Mouse (Mus musculus): ENCODE data around the gene Serpinb6b.
A peak's percentile ranks its signal among the peaks of the same experiment; 100 is the strongest.

Gene Serpinb6b

GRCm38 (mm10) chr13:32974889-32975460 is 10.0 kb downstream of the Serpinb6b start:
- no peak for DNase-seq (ENCODE audit: low spot score)

- DNase-seq (ENCODE audit: low spot score), result no peak
Measured at GRCm38 (mm10) chr13:32975710-32976109, 10.7 kb downstream of the Serpinb6b start.

DNA sequence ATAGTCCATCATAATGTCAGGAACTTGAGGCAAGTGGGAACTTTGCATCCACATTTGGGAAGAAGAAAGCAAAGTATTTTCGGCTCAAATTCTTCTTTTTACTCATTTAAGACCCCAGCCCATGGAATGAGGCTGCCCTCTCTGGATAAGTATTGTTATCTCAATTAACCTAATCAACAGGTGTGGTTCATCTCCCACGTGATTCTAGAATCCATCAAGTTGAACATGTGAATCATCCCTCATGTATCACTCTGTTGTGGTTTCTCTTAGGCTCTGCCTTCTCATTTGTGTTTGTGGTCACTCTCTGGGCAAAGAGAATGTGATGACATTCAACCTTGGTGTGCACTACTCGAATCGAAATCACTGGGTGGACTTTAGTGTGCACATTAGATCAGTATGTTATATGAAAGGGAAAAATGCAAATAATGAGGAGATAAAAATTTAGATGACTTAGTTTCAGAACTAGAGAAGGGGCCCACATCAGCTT is 17.6 kb downstream of the Serpinb6b start:
- DNase-seq (ENCODE audit: low spot score), result no peak

DNA sequence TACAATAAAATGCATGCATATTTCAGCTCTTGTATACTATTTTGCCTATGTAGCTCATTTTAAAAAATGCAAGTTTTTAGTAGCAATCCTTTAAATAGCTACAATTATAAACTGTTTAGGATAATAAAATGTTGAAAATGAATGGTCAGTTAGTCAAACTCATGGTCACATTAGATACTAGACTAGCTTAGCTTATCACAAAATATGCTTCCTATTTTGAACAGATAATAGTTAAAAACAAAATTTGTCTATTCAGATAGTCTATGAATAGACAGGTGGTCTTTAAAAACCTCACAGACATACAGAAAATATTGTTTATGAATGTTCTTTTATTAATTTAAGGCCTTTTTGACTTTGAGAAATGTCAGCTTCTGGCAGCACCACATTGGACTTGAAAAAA is 21.2 kb downstream of the Serpinb6b start:
- no peak for DNase-seq (ENCODE audit: low spot score)

DNA sequence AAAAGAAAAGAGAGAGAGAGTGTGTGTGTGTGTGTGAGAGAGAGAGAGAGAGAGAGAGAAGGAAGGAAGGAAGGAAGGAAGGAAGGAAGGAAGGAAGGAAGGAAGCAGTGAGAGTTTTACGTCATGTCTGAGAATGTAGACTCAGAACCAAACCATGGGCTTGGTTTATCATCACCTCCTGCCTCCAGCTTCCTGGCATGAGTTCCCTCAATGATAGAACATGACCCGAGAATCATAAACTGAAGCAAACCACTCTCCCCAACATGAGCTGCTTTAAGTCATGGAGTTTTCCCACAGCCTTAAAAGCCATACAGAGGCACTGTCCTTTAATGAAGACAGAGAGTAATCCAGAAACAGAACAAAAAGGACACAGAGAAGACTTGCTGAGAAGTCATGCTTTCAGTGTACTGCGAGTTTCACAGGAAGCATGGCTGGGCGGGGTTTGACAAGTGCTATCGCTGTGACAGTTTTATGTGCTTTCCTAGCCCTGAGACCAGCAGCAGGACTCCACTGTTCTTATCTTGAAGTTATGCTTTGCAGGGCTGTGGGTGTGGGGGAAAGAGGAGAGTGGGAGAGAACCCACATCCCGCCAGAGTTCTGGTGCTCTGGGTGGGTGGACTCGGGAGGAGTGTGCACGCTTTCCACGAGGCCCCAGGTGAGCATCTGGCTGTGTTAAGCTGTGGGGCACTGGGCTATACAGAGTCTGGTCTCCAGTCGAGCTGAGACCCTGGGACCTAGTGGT is 28.3 kb downstream of the Serpinb6b start:
- DNase-seq (ENCODE audit: low spot score), result no peak

- no peak for DNase-seq (ENCODE audit: low spot score)
Measured at GRCm38 (mm10) chr13:32993894-32994242, 28.9 kb downstream of the Serpinb6b start.

DNA sequence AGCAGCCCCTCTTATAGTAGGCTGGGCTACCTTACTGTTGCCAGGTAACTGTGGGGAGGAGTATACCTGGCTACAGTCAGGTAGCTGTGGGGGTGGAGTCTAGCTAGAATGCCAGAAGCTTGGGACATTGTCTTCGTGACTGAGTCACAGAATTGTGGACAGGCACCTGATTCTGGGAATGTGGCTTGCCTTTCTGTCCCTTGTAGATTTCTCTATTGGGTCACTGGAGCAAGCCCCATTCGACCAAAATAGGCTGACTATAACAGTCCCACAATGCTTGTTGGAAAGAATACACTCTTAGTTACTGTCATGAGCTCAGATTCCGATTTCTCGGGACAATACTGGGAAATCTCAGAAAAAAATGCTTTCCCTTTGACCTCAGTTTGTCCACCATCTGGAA is 30.0 kb downstream of the Serpinb6b start:
- DNase-seq (ENCODE audit: low spot score), result no peak

DNA sequence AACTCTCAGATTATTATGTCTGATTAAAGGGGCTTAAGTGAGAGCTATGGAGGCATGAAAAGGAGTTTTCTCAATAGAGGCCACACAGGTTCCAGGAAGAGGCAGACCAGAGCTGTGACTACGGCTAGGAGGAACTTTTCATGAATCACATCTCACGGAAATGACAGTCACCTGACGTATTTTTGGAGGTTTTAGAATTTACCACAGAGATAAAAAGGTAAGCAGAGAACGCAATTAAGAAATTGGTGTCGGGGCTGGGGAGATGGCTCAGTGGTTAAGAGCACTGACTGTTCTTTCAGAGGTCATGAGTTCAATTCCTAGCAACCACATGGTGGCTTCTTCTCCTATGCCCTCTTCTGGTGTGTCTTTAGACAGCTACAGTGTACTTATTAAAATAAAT is 36.3 kb downstream of the Serpinb6b start:
- DNase-seq (ENCODE audit: low spot score), result no peak

GRCm38 (mm10) chr13:33002950-33003349 is 37.9 kb downstream of the Serpinb6b start, which contains the start of gene Serpinb9:
Gene Serpinb9 (plus strand): TSS chr13:33003250.
- DNase-seq (ENCODE audit: low spot score), result no peak

GRCm38 (mm10) chr13:33003523-33004413 is 38.8 kb downstream of the Serpinb6b start:
- DNase-seq (ENCODE audit: low spot score), result peak; percentile 7

GRCm38 (mm10) chr13:33004414-33005105 is 39.6 kb downstream of the Serpinb6b start:
- peak; percentile 79 for DNase-seq (ENCODE audit: low spot score)

DNA sequence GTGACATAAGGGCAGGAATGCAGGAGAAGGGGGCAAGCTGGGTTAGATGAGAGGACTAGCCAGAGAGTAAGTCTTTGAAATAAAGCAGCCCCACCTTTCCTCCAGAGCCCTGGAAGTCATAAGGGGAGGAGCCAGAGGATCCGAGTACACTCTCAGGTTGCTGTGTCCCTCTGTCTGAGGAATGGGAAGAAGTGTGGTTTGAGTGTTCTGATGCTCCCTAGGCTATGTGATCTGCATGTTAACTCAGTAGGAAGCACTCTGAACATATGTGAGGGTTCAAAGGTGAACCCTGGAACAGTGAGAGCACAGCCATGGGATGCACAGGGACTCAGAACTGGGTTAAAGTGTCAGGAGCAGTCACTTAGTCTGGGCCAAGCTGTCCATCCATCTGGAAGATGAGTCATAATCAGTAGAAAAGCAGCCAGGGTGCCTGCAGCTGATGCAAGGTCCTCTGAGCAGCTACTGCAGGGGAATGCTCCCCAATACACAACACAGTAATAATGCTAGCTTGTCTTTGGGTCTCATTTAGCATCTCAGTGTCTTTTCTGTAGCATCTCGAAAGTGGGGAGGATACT is 40.6 kb downstream of the Serpinb6b start:
- no peak for DNase-seq (ENCODE audit: low spot score)

GRCm38 (mm10) chr13:33006555-33006954 is 41.5 kb downstream of the Serpinb6b start:
- DNase-seq (ENCODE audit: low spot score), result no peak

DNA sequence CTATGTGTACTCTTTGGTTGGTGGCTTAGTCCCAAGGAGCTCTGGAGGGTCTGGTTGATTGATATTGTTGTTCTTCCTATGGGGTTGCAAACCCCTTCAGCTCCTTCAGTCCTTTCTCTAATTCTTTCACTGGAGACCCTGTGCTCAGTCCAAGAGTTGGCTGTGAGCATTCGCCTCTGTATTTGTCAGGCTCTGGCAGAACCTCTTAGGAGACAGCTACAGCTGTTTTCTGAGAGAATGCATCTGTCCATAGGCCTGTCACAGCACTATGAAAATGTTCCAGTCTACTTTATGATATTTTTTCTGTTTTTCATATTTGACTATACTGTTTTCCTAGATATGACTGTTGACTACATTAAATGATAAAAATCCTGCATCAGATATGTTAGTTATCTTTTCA is 47.4 kb downstream of the Serpinb6b start:
- DNase-seq (ENCODE audit: low spot score), result no peak

- DNase-seq (ENCODE audit: low spot score), result no peak
Measured at GRCm38 (mm10) chr13:33013271-33013670, 48.3 kb downstream of the Serpinb6b start.

- DNase-seq (ENCODE audit: low spot score), result no peak
Measured at GRCm38 (mm10) chr13:33022371-33022770, 57.4 kb downstream of the Serpinb6b start.

DNA sequence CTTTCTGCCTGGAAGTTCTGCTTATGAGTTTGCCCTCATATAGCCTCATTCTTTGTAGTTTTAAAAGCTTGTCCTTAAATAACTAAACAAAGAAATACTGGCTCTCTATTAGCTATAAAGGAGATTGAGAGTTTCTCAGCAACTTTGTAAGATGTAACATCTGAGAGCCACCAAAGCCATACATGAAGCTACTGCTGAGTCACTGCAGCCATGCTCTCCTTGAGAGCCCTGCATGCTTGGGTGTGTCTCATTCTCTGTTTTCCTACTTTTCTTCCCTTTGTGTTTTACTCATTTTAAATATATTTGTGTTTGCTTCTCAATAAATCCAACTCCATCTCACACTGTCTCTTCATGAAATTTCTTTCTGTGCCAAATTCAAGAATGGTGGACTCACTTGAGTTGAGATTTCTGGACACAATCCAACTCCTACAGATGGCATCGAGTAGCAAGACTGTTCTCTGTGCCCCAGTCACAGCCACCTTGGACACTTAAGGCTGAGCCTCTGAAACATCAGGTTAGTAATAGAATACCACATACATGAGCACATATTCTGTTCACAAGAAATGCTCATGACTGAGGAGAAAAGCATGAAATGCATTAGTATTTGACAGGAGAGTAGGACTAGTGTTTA is 61.5 kb downstream of the Serpinb6b start:
- no peak for DNase-seq (ENCODE audit: low spot score)

DNA sequence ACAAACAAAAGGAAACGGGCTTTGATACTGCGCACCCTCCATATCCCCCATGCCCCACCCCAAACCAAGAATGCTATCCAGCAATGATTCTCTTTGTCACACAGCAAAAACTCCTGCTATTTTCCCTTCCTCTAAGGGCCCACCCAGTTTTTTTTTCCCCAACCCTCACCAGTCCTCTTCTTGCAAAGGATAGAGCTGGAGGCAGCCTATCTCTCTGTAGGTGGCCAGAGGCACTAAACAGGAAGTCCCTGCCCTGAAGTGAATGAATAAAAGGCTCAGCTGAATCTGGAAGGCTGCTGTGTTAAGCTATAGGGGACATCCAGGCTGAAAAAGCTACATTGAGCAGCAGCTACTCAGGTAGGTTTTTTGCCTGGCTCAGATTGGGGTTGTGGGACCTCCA is 62.2 kb downstream of the Serpinb6b start, which contains the start of gene Serpinb9b:
Gene Serpinb9b (plus strand): TSS at position 173 of the 400 bp plus-strand sequence.
- DNase-seq (ENCODE audit: low spot score), result no peak

DNA sequence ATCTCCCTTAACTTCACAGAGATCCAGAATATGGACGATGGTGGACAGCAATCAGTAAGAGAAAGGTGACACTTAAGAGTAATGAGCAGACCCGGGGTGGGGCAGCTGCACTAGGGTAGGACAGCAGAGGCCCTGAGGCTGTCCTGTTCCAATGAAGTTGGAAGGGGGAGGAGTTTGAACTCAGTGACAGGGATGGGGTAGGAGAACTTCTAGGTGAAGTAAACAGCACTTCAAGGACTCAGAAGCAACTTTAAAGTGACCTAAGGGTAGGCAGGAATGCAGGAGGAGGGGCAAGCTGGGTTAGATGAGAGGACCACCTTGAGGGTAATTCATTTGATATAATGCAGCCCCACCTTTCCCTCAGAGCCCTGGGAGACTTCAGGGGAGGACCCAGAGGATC is 63.1 kb downstream of the Serpinb6b start:
- DNase-seq (ENCODE audit: low spot score), result no peak

GRCm38 (mm10) chr13:33028550-33028949 is 63.5 kb downstream of the Serpinb6b start:
- DNase-seq (ENCODE audit: low spot score), result no peak

All from MN1 (cell line).